Mouse (Mus musculus) stomach, embryonic 15.5 days (tissue): ENCODE data around the gene Xrcc3. TPM values are rescaled to one million over a fixed set of nuclear protein-coding genes. Genes with fewer than 3 reads are reported as not detected.

Experiments used
- ATAC-seq: fragments of 200-750 bp; cut with Nextera tagmentation; 2 replicates; pipeline ENCODE4 v1.8.0; 2017; ENCODE audit warnings: low read depth, moderate number of reproducible peaks, moderate TSS enrichment; ENCODE audit not compliant: insufficient read depth, low FRiP score
- H3K27ac ChIP-seq: fragments of 300-500 bp; sonication (generic); 2 replicates; pipeline ENCODE4 v1.5.1; 2015; ENCODE audit warnings: mild to moderate bottlenecking, inconsistent platforms
- H3K27me3 ChIP-seq: fragments of 300-500 bp; sonication (generic); replicated peaks from 2 replicates; pipeline ENCODE4 v1.6.1; 2015; ENCODE audit warnings: inconsistent platforms
- H3K36me3 ChIP-seq: fragments of 300-500 bp; sonication (generic); 2 replicates; pipeline ENCODE4 v1.6.1; 2015; ENCODE audit warnings: inconsistent platforms
- H3K4me1 ChIP-seq: fragments of 300-500 bp; sonication (generic); 2 replicates; pipeline ENCODE4 v1.6.1; 2015; ENCODE audit warnings: inconsistent platforms
- H3K4me2 ChIP-seq: fragments of 300-500 bp; sonication (generic); 2 replicates; pipeline ENCODE4 v1.6.1; 2015; ENCODE audit warnings: mild to moderate bottlenecking, inconsistent platforms
- H3K4me3 ChIP-seq: fragments of 300-500 bp; sonication (generic); replicated peaks from 2 replicates; pipeline ENCODE4 v1.5.1; 2015; ENCODE audit warnings: inconsistent platforms
- H3K9ac ChIP-seq: fragments of 300-500 bp; sonication (generic); 2 replicates; pipeline ENCODE4 v1.6.1; 2015; ENCODE audit warnings: inconsistent platforms
- H3K9me3 ChIP-seq: fragments of 300-500 bp; sonication (generic); 2 replicates; pipeline ENCODE4 v1.6.1; 2016; ENCODE audit warnings: inconsistent platforms
- WGBS: fragments of 180-500 bp; shearing (Covaris S2); methylation state at CpG from one replicate; pipeline ENCODE4 v1.1.7; 2015; 5-methylcytosine and 5-hydroxymethylcytosine counted together
- polyA plus RNA-seq: library from polyadenylated mRNA; unstranded; fragments of >200 nt; fragmentation: Nextera tagmentation; extraction: Ambion mirVana; gene quantifications from 2 replicates; pipeline ENCODE4 v1.2.1, GENCODE M21; 2015

Gene Xrcc3
- polyA plus RNA-seq, 1 experiment from 2014 or later: 7.2 TPM

DNA sequence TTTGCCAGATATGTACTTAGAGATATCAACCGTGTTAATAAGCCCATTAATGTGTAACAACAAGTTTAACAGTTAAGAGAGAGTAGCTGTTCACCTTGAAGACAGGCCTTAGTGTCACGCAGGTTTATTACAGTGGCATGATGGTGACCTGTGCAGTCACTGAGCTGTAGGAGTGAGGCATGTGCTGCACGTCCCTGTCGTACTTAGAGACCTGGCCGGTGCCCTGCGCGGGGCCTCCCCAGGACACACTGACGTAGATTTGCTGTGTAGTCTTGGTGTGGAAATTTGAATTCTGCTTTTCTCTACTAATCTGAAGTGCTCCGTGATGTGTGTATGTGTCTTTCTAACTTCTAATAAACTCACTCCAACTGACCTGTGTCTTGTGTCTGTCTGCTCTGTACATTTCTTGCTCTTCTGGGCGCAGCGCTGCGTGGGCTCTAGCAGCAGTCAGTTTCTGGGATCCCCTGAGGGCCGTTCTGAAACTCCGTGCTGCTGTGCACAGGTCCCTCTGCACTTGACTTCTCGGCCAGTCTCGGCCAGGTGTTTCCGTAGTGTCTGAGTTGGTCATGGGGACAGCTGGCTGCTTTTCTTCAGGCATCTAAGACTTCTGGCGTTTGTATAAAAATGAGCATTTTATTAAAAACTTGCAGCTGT, 19.0 kb downstream of the Xrcc3 start:
- H3K36me3 ChIP-seq: peaks cover 52% of the 10 kb centered on the region
- WGBS: 91% methylated on average over 18 of the region's 18 CpGs
- H3K27ac ChIP-seq: no peak overlapping the region
- no peaks in the 10 kb centered on the region for H3K9me3 ChIP-seq
- H3K4me1 ChIP-seq: no peaks in the 10 kb centered on the region
- H3K4me3 ChIP-seq: no peak overlapping the region
- no peaks in the 10 kb centered on the region for H3K27me3 ChIP-seq
- no peak overlapping the region for H3K4me2 ChIP-seq
- H3K9ac ChIP-seq: no peak overlapping the region
- no peak for ATAC-seq

GRCm38 (mm10) chr12:111794102-111794501, 19.6 kb downstream of the Xrcc3 start:
- ATAC-seq: no peak; the same call in 1 of the 2 replicates
- no peak overlapping the region for H3K4me2 ChIP-seq
- no peaks in the 10 kb centered on the region for H3K9me3 ChIP-seq
- no peak overlapping the region for H3K4me3 ChIP-seq
- peaks cover 57% of the 10 kb centered on the region for H3K36me3 ChIP-seq
- H3K9ac ChIP-seq: no peak overlapping the region
- no peaks in the 10 kb centered on the region for H3K27me3 ChIP-seq
- no peaks in the 10 kb centered on the region for H3K4me1 ChIP-seq
- 61% methylated on average over 22 of the region's 22 CpGs for WGBS
- no peak overlapping the region for H3K27ac ChIP-seq

DNA sequence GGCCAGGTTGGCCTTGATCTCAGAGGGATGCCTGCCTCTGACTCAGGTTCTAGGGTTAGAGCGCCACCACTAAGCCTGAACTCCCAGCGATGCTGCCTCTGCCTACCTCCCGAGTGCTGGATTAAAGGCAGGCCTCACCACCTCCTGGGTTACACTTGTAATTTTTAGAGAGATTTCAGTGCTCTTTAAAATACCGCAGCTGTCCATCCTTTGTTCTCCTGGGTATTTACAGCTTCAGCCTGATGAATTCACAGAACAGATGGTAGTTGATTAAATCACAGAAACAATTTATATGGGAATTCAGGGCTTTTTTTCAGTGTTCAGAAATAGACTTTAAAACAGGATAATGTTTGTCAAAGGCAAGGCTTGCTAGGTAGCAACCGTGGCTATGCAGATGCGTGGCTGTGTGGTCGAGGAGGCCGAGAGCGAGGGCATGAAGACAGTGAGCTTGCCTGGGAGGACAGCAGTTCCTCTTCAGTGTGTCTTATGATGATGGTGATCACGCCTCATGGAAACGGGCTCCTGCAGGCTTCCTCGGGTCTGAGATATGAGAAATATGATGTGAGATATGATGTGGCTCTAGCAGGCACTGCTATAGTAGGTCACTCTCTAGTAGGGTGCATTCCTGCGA, 22.1 kb downstream of the Xrcc3 start:
- WGBS: 92% methylated on average over 13 of the region's 13 CpGs
- H3K9ac ChIP-seq: no peak overlapping the region

GRCm38 (mm10) chr12:111790631-111791030, 23.0 kb downstream of the Xrcc3 start:
- Histone ChIP-seq H3K4me1 (no peaks in the 10 kb centered on the region), H3K9ac (no peak overlapping the region), H3K4me3 (no peak overlapping the region), H3K27ac (no peak overlapping the region), H3K36me3 (peaks cover 63% of the 10 kb centered on the region), H3K4me2 (no peak overlapping the region), H3K9me3 (no peaks in the 10 kb centered on the region), H3K27me3 (no peaks in the 10 kb centered on the region)
- 90% methylated on average over 7 of the region's 7 CpGs for WGBS
- no peak for ATAC-seq

More for the DNA sequence above, 22.1 kb downstream of the Xrcc3 start:
- H3K4me1 ChIP-seq: no peaks in the 10 kb centered on the region
- H3K27ac ChIP-seq: no peak overlapping the region
- no peak overlapping the region for H3K4me3 ChIP-seq
- no peaks in the 10 kb centered on the region for H3K9me3 ChIP-seq
- no peaks in the 10 kb centered on the region for H3K27me3 ChIP-seq
- no peak for ATAC-seq
- no peak overlapping the region for H3K4me2 ChIP-seq
- peaks cover 61% of the 10 kb centered on the region for H3K36me3 ChIP-seq

DNA sequence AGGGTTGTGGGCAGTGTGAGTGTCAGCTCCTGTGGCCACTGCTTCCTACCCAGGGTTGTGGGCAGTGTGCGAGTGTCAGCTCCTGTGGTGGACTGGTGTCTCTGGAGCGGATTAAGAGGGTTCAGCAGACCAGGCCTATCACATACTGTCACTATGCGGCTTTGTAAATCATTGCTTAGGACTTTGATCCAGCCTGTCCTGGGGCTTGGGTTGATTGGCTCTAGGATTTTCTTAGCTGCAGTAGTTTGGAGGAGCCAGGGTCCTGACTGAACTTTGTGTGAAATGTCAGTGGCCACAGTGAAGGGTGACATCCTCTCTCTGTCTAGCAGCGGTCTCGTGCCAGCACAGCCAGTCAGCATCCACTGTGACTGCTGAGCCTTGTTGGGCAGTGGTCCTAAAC, 23.6 kb downstream of the Xrcc3 start:
- 90% methylated on average over 5 of the region's 5 CpGs for WGBS
- H3K9me3 ChIP-seq: no peaks in the 10 kb centered on the region
- H3K4me2 ChIP-seq: no peak overlapping the region
- H3K36me3 ChIP-seq: peaks cover 63% of the 10 kb centered on the region
- H3K9ac ChIP-seq: no peak overlapping the region
- H3K4me3 ChIP-seq: no peak overlapping the region
- no peak overlapping the region for H3K27ac ChIP-seq
- 0 out of 2 replicates have a peak, but pooled peaks have one; percentile 32 for ATAC-seq
- no peaks in the 10 kb centered on the region for H3K4me1 ChIP-seq
- H3K27me3 ChIP-seq: no peaks in the 10 kb centered on the region

GRCm38 (mm10) chr12:111787015-111787414, 26.7 kb downstream of the Xrcc3 start:
- peaks cover 69% of the 10 kb centered on the region for H3K36me3 ChIP-seq
- 83% methylated on average over 6 of the region's 6 CpGs for WGBS
- H3K9me3 ChIP-seq: no peaks in the 10 kb centered on the region
- H3K27ac ChIP-seq: no peak overlapping the region
- no peak for ATAC-seq
- H3K9ac ChIP-seq: no peak overlapping the region
- no peaks in the 10 kb centered on the region for H3K4me1 ChIP-seq
- H3K4me3 ChIP-seq: no peak overlapping the region
- no peaks in the 10 kb centered on the region for H3K27me3 ChIP-seq
- no peak overlapping the region for H3K4me2 ChIP-seq

DNA sequence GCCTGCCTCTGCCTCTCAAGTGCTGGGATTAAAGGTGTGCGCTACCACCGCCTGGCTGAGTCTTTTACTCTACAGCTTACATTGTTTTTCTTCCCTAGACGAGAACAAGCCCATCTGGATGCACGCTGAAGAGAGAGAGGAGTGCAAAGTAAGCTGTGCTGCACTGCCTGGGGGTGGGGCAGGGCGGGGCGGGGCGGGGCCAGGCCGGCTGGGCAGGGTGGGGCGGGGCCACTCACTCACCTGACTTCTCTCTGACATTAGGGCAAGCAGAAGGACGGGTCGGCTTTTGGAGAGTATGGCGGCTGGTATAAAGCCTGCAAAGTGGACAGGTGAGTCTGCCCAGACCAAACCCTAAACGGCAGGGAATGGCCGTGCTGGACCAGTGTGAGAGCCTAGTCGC, 28.5 kb downstream of the Xrcc3 start:
- H3K4me3 ChIP-seq: no peak overlapping the region
- ATAC-seq: peak; percentile 57; the same call in 1 of the 2 replicates
- H3K4me1 ChIP-seq: no peaks in the 10 kb centered on the region
- peaks cover 69% of the 10 kb centered on the region for H3K36me3 ChIP-seq
- no peaks in the 10 kb centered on the region for H3K9me3 ChIP-seq
- H3K27me3 ChIP-seq: no peaks in the 10 kb centered on the region
- no peak overlapping the region for H3K9ac ChIP-seq
- 57% methylated on average over 14 of the region's 15 CpGs for WGBS
- no peak overlapping the region for H3K27ac ChIP-seq
- no peak overlapping the region for H3K4me2 ChIP-seq

GRCm38 (mm10) chr12:111779544-111779943, 34.1 kb downstream of the Xrcc3 start:
- Histone ChIP-seq H3K9me3 (no peaks in the 10 kb centered on the region), H3K36me3 (peaks cover 87% of the 10 kb centered on the region), H3K27me3 (no peaks in the 10 kb centered on the region), H3K9ac (no peak overlapping the region), H3K4me1 (no peaks in the 10 kb centered on the region), H3K4me3 (no peak overlapping the region), H3K4me2 (no peak overlapping the region), H3K27ac (no peak overlapping the region; the same call in 1 of the 2 replicates)
- 100% methylated on average over 1 of the region's 1 CpGs for WGBS
- no peak for ATAC-seq

GRCm38 (mm10) chr12:111777919-111778318, 35.8 kb downstream of the Xrcc3 start:
- Histone ChIP-seq H3K4me1 (no peaks in the 10 kb centered on the region), H3K27ac (no peak overlapping the region), H3K27me3 (no peaks in the 10 kb centered on the region), H3K36me3 (peaks cover 86% of the 10 kb centered on the region), H3K4me2 (no peak overlapping the region), H3K9ac (no peak overlapping the region), H3K9me3 (no peaks in the 10 kb centered on the region), H3K4me3 (no peak overlapping the region)
- no peak for ATAC-seq
- 85% methylated on average over 13 of the region's 13 CpGs for WGBS

- Histone ChIP-seq H3K9ac (no peak overlapping the region), H3K36me3 (peaks cover 67% of the 10 kb centered on the region), H3K4me1 (peaks cover 8% of the 10 kb centered on the region), H3K27me3 (no peaks in the 10 kb centered on the region), H3K4me3 (no peak overlapping the region), H3K27ac (no peak overlapping the region), H3K4me2 (no peak overlapping the region), H3K9me3 (no peaks in the 10 kb centered on the region)
- no peak for ATAC-seq
- 85% methylated on average over 15 of the region's 15 CpGs for WGBS
These were observed 38.8 kb downstream of the Xrcc3 start for GRCm38 (mm10) chr12:111774845-111775244.

DNA sequence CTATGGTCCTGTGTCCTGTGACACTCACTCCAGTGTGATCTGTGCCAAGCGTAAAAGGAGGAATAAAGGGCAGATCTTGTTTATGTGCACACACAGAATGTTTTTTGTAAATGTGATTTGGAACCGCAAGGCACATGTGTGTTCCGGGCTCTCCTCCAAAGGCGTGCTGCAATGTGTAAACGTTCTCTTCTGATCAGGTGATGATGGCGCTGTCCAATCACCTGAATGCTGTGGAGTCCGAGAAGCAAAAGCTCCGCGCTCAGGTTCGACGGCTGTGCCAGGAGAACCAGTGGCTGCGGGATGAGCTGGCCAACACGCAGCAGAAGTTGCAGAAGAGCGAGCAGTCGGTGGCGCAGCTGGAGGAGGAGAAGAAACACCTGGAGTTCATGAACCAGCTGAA, 39.5 kb downstream of the Xrcc3 start:
- peaks cover 60% of the 10 kb centered on the region for H3K36me3 ChIP-seq
- WGBS: 78% methylated on average over 16 of the region's 16 CpGs
- no peak overlapping the region for H3K4me3 ChIP-seq

DNA sequence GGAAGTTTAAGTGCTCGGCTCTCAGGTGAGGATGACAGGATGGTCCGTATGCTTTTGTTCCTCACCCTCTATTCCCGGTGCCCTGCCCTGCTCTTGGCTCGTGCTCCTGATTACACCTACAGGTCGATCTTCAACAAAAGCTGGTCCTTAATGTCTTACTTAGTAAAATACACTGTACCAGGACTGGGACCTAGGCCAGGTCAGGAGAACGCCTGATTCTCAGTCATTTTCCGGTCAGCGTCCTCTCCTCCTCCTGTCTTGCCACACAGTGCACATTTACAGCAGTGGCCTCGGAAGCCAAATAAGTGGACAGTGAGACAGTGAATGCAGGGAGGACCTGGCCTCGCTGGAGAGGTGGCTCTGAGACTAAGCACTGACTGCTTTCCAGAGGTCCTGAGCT, 43.0 kb downstream of the Xrcc3 start:
- Histone ChIP-seq H3K4me3 (no peak overlapping the region), H3K9ac (no peak overlapping the region), H3K9me3 (no peaks in the 10 kb centered on the region), H3K36me3 (peaks cover 30% of the 10 kb centered on the region), H3K27ac (0 out of 2 replicates have a peak overlapping the region, but pooled peaks have one; percentile 31), H3K4me2 (no peak overlapping the region), H3K4me1 (peaks cover 28% of the 10 kb centered on the region), H3K27me3 (no peaks in the 10 kb centered on the region)
- 85% methylated on average over 10 of the region's 10 CpGs for WGBS
- no peak for ATAC-seq

More for the DNA sequence above, 39.5 kb downstream of the Xrcc3 start:
- no peak overlapping the region for H3K27ac ChIP-seq
- no peak overlapping the region for H3K9ac ChIP-seq
- no peak overlapping the region for H3K4me2 ChIP-seq
- no peaks in the 10 kb centered on the region for H3K27me3 ChIP-seq
- no peak for ATAC-seq
- H3K4me1 ChIP-seq: peaks cover 15% of the 10 kb centered on the region
- H3K9me3 ChIP-seq: no peaks in the 10 kb centered on the region
